Mouse (Mus musculus) embryo, embryonic 10 days (tissue): Measurements from ENCODE around the gene Vmn2r61.

Experiments
- DNase-seq: peaks from one replicate; pipeline ENCODE4 v3.0.0-alpha.2; 2015; ENCODE audit warnings: low spot score

Gene Vmn2r61

DNA sequence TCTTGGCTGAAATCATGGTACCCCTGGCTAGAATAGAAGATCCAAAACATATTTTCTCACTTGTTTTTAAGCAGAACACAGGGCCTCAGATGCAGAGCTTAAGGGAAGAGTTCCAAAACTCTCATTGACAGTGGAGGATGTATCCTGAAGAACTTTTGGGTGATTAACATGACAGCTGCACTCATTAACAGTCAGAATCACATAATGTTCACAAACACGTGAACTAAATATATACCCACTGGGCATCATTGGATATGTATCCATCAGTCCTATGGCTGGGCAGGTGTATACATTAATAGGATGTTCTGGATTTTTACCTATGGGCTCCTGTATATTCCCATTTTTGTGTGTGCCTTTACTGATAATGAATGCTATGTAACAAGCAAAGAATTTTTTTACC, at the start of gene Vmn2r61:
TSS of gene Vmn2r61 (plus strand) at position 301 of the 400 bp plus-strand sequence.
- no peak for DNase-seq
